Mouse (Mus musculus): ENCODE data around the gene Thpo. TPM values are rescaled to one million over a fixed set of nuclear protein-coding genes. Genes with fewer than 3 reads are reported as not detected.

Thpo gene
- 1 to 10 TPM; 3.7 to 6.0 TPM for total RNA-seq (2021)
- long read RNA-seq, experiment 1, partial matches to known transcripts, result 0 of 2 reads
- long read RNA-seq, experiment 1, other reads (novel, unspliced or antisense), result 2 of 2 reads
- long read RNA-seq, experiment 2, partial matches to known transcripts, result 4 of 6 reads
- long read RNA-seq, experiment 2, other reads (novel, unspliced or antisense), result 2 of 6 reads

GRCm38 (mm10) chr16:20733731-20734730, at the start of gene Thpo:
TSS of gene Thpo (minus strand) at chr16:20734511.
- peak in 1 of 2 experiments; percentile 30 for DNase-seq (ENCODE audit: low spot score in 2 of 2)

- DNase-seq (ENCODE audit: low spot score in 2 of 2), result no peak
Observed at GRCm38 (mm10) chr16:20783891-20784290, 49.6 kb upstream of the Thpo start.

GRCm38 (mm10) chr16:20781101-20781630, 46.9 kb upstream of the Thpo start:
- DNase-seq (ENCODE audit: low spot score in 2 of 2), result no peak

GRCm38 (mm10) chr16:20779846-20780245, 45.5 kb upstream of the Thpo start:
- DNase-seq (ENCODE audit: low spot score in 2 of 2), result peak; percentile 6 to 25

GRCm38 (mm10) chr16:20775021-20775420, 40.7 kb upstream of the Thpo start:
- no peak for DNase-seq (ENCODE audit: low spot score in 2 of 2)

- peak in 1 of 2 experiments; percentile 27 for DNase-seq (ENCODE audit: low spot score in 2 of 2)
Observed at GRCm38 (mm10) chr16:20765244-20765643, 30.9 kb upstream of the Thpo start.

- peak in 1 of 2 experiments; percentile 54 for DNase-seq (ENCODE audit: low spot score in 2 of 2)
Observed at GRCm38 (mm10) chr16:20761681-20762080, 27.4 kb upstream of the Thpo start.

GRCm38 (mm10) chr16:20757385-20757784, 23.1 kb upstream of the Thpo start:
- no peak for DNase-seq (ENCODE audit: low spot score in 2 of 2)

GRCm38 (mm10) chr16:20756052-20756451, 21.7 kb upstream of the Thpo start:
- DNase-seq (ENCODE audit: low spot score in 2 of 2), result no peak

GRCm38 (mm10) chr16:20750518-20750917, 16.2 kb upstream of the Thpo start:
- peak in 1 of 2 experiments; percentile 21 for DNase-seq (ENCODE audit: low spot score in 2 of 2)

GRCm38 (mm10) chr16:20746641-20747040, 12.3 kb upstream of the Thpo start:
- peak; percentile 81 to 83 for DNase-seq (ENCODE audit: low spot score in 2 of 2)

GRCm38 (mm10) chr16:20739845-20740244, 5.5 kb upstream of the Thpo start:
- DNase-seq (ENCODE audit: low spot score in 2 of 2), result no peak

- no peak for DNase-seq (ENCODE audit: low spot score in 2 of 2)
Observed at GRCm38 (mm10) chr16:20736823-20737222, 2.5 kb upstream of the Thpo start.

GRCm38 (mm10) chr16:20736168-20736567, 1.9 kb upstream of the Thpo start:
- no peak for DNase-seq (ENCODE audit: low spot score in 2 of 2)

- no peak for DNase-seq (ENCODE audit: low spot score in 2 of 2)
Observed at GRCm38 (mm10) chr16:20735651-20736050, 1.3 kb upstream of the Thpo start.

GRCm38 (mm10) chr16:20732925-20733730, 1.2 kb downstream of the Thpo start, which contains the start of gene Chrd:
TSS of gene Chrd (plus strand) at chr16:20733127.
- peak; percentile 56 to 77 for DNase-seq (ENCODE audit: low spot score in 2 of 2)

GRCm38 (mm10) chr16:20732251-20732924, 1.9 kb downstream of the Thpo start:
- peak in 1 of 2 experiments; percentile 24 for DNase-seq (ENCODE audit: low spot score in 2 of 2)

- DNase-seq (ENCODE audit: low spot score in 2 of 2), result peak; percentile 49 to 57
Observed at GRCm38 (mm10) chr16:20731688-20732087, 2.6 kb downstream of the Thpo start.

GRCm38 (mm10) chr16:20730293-20730711, 4.0 kb downstream of the Thpo start:
- DNase-seq (ENCODE audit: low spot score in 2 of 2), result no peak

- DNase-seq (ENCODE audit: low spot score in 2 of 2), result no peak
Observed at GRCm38 (mm10) chr16:20726384-20726783, 7.9 kb downstream of the Thpo start.

All from left cerebral cortex, adult 18-20 months (tissue).